Mouse (Mus musculus): ENCODE measurements around the gene Galk2. TPM values are rescaled to one million over a fixed set of nuclear protein-coding genes. Genes with fewer than 3 reads are reported as not detected.

The Galk2 gene
- 30.7 and 33.4 TPM in 2 replicates for polyA plus RNA-seq (2014; fragmentation: Nextera tagmentation; extraction: Ambion mirVana)

GRCm38 (mm10) chr2:125858521-125859280, at the start of gene Galk2, which contains the start of gene Cops2:
TSS of gene Galk2 (plus strand) at chr2:125859109.
TSS of gene Cops2 (minus strand) at chr2:125859139.
- Histone ChIP-seq H3K36me3 (ENCODE audit: control insufficient read depth, insufficient read depth, low read length) (no peaks in the 10 kb centered on the region), H3K4me2 (ENCODE audit: low read depth, low read length) (peak within 1 kb of the TSS; percentile 80), H3K9me3 (ENCODE audit: control insufficient read depth, low read length) (no peaks in the 10 kb centered on the region), H3K9ac (replicated peaks; ENCODE audit: low read depth, low read length) (peak within 1 kb of the TSS; percentile 98), H3K4me3 (ENCODE audit: low read depth, low read length) (peak within 1 kb of the TSS; percentile 99), H3K4me1 (ENCODE audit: control insufficient read depth, insufficient read depth, low read length) (peaks cover 5% of the 10 kb centered on the region; the same call in 1 of the 2 replicates), H3K27ac (ENCODE audit: low read depth, low read length) (peak within 1 kb of the TSS; percentile 90), H3K27me3 (ENCODE audit: control insufficient read depth, insufficient read depth, low read length) (no peaks in the 10 kb centered on the region; the same call in 1 of the 2 replicates)
- ATAC-seq (ENCODE audit: low read depth): peak; percentile 99
- under 1% methylated on average over 51 of the region's 54 CpGs for WGBS

GRCm38 (mm10) chr2:125809551-125809950, 49.4 kb upstream of the Galk2 start:
- no peaks in the 10 kb centered on the region for H3K27me3 ChIP-seq (ENCODE audit: control insufficient read depth, insufficient read depth, low read length)
- no peak overlapping the region for H3K4me3 ChIP-seq (ENCODE audit: low read depth, low read length)
- no peaks in the 10 kb centered on the region for H3K9me3 ChIP-seq (ENCODE audit: control insufficient read depth, low read length)
- H3K36me3 ChIP-seq (ENCODE audit: control insufficient read depth, insufficient read depth, low read length): no peaks in the 10 kb centered on the region
- no peak overlapping the region for H3K4me2 ChIP-seq (ENCODE audit: low read depth, low read length)
- ATAC-seq (ENCODE audit: low read depth): no peak
- H3K4me1 ChIP-seq (ENCODE audit: control insufficient read depth, insufficient read depth, low read length): no peaks in the 10 kb centered on the region
- 73% methylated on average over 7 of the region's 7 CpGs for WGBS
- H3K27ac ChIP-seq (ENCODE audit: low read depth, low read length): no peak overlapping the region
- H3K9ac ChIP-seq (replicated peaks; ENCODE audit: low read depth, low read length): no peak overlapping the region

DNA sequence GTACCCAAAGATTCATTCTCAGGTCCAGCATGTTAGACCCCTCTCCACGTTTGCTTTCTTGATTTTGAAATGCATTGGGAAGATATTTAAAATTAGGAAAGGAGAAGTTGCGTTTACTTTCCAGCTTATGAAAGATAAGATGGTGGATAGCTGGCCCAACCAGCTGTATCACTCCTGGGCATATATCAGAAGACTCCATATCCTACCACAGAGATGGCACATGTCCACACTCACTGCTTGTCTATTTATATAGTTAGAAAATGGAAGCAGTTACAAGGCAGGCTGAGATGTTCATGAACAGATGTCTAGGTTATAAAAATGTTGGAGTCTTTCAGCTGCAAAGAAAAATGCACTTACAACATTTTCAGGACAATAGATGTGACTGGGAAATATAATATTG, 47.6 kb upstream of the Galk2 start:
- H3K4me3 ChIP-seq (ENCODE audit: low read depth, low read length): no peak overlapping the region
- no peak for ATAC-seq (ENCODE audit: low read depth)
- H3K4me1 ChIP-seq (ENCODE audit: control insufficient read depth, insufficient read depth, low read length): no peaks in the 10 kb centered on the region
- H3K4me2 ChIP-seq (ENCODE audit: low read depth, low read length): no peak overlapping the region
- no peak overlapping the region for H3K9ac ChIP-seq (replicated peaks; ENCODE audit: low read depth, low read length)
- no peaks in the 10 kb centered on the region for H3K36me3 ChIP-seq (ENCODE audit: control insufficient read depth, insufficient read depth, low read length)
- 82% methylated on average over 2 of the region's 2 CpGs for WGBS
- H3K9me3 ChIP-seq (ENCODE audit: control insufficient read depth, low read length): no peaks in the 10 kb centered on the region
- no peaks in the 10 kb centered on the region for H3K27me3 ChIP-seq (ENCODE audit: control insufficient read depth, insufficient read depth, low read length)
- no peak overlapping the region for H3K27ac ChIP-seq (ENCODE audit: low read depth, low read length)

DNA sequence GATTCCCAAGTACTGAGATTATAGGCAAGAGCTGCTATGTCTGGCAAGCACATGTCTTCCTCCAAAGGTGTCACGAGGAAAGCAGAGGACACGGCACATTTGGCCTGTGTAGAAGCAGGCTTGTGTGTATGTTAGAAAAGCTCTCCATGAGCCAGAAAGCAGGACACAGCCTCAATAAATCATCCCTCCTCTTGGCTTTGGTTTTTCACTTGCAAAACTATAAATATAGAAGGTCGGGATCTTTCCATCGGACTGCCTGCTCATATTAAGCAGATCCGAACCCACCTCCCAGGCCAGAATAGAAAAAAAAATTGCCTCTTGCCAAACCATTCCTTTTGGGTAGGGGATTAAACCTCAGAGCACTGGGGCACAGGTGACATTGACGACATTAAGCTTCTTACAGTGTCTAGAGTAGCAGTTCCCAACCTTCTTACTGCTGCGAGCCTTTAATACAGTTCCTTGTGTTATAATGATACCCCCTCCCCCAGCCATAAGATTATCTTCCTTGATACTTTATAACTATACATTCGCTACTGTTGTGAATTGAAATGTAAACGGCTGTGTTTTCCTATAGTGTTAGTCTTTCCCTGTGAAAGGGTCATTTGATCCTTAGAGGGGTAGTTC, 44.8 kb upstream of the Galk2 start:
- Histone ChIP-seq H3K9ac (replicated peaks; ENCODE audit: low read depth, low read length) (no peak overlapping the region), H3K9me3 (ENCODE audit: control insufficient read depth, low read length) (no peaks in the 10 kb centered on the region), H3K4me1 (ENCODE audit: control insufficient read depth, insufficient read depth, low read length) (no peaks in the 10 kb centered on the region), H3K36me3 (ENCODE audit: control insufficient read depth, insufficient read depth, low read length) (no peaks in the 10 kb centered on the region), H3K27ac (ENCODE audit: low read depth, low read length) (no peak overlapping the region), H3K4me2 (ENCODE audit: low read depth, low read length) (no peak overlapping the region), H3K4me3 (ENCODE audit: low read depth, low read length) (no peak overlapping the region), H3K27me3 (ENCODE audit: control insufficient read depth, insufficient read depth, low read length) (no peaks in the 10 kb centered on the region)
- ATAC-seq (ENCODE audit: low read depth): no peak
- 76% methylated on average over 9 of the region's 9 CpGs for WGBS

GRCm38 (mm10) chr2:125820397-125820796, 38.5 kb upstream of the Galk2 start:
- Histone ChIP-seq H3K4me2 (ENCODE audit: low read depth, low read length) (no peak overlapping the region), H3K9me3 (ENCODE audit: control insufficient read depth, low read length) (no peaks in the 10 kb centered on the region), H3K27me3 (ENCODE audit: control insufficient read depth, insufficient read depth, low read length) (no peaks in the 10 kb centered on the region), H3K36me3 (ENCODE audit: control insufficient read depth, insufficient read depth, low read length) (no peaks in the 10 kb centered on the region), H3K9ac (replicated peaks; ENCODE audit: low read depth, low read length) (no peak overlapping the region), H3K27ac (ENCODE audit: low read depth, low read length) (no peak overlapping the region), H3K4me3 (ENCODE audit: low read depth, low read length) (no peak overlapping the region), H3K4me1 (ENCODE audit: control insufficient read depth, insufficient read depth, low read length) (no peaks in the 10 kb centered on the region)
- WGBS: 93% methylated on average over 4 of the region's 4 CpGs
- no peak for ATAC-seq (ENCODE audit: low read depth)

DNA sequence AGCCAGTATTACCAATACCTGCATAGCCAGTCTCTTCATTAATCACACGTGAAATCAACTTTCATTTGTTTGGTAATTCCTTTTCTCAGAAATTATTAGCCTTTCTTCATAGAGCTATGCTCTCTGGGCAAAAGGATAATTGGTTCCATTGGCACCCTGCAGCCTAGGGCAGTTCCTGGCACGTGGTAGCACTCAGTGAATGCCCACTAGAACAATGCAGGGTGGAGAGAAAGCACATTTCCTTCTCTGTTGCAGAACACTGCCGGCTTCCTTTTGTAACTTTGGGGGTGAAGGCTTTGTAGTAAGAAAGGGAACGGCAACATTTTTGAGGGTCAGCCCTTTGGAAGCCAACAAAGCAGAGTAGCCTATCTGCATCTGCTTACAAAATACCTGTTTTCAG, 32.7 kb upstream of the Galk2 start:
- Histone ChIP-seq H3K27ac (ENCODE audit: low read depth, low read length) (no peak overlapping the region), H3K4me1 (ENCODE audit: control insufficient read depth, insufficient read depth, low read length) (no peaks in the 10 kb centered on the region), H3K4me3 (ENCODE audit: low read depth, low read length) (no peak overlapping the region), H3K27me3 (ENCODE audit: control insufficient read depth, insufficient read depth, low read length) (no peaks in the 10 kb centered on the region), H3K36me3 (ENCODE audit: control insufficient read depth, insufficient read depth, low read length) (peaks cover 7% of the 10 kb centered on the region), H3K9ac (replicated peaks; ENCODE audit: low read depth, low read length) (no peak overlapping the region), H3K4me2 (ENCODE audit: low read depth, low read length) (no peak overlapping the region), H3K9me3 (ENCODE audit: control insufficient read depth, low read length) (no peaks in the 10 kb centered on the region)
- ATAC-seq (ENCODE audit: low read depth): no peak
- 36% methylated on average over 4 of the region's 4 CpGs for WGBS

GRCm38 (mm10) chr2:125827898-125828297, 31.0 kb upstream of the Galk2 start:
- no peak; the same call in 1 of the 2 replicates for ATAC-seq (ENCODE audit: low read depth)
- Histone ChIP-seq H3K27me3 (ENCODE audit: control insufficient read depth, insufficient read depth, low read length) (no peaks in the 10 kb centered on the region), H3K27ac (ENCODE audit: low read depth, low read length) (no peak overlapping the region), H3K4me2 (ENCODE audit: low read depth, low read length) (no peak overlapping the region), H3K9me3 (ENCODE audit: control insufficient read depth, low read length) (no peaks in the 10 kb centered on the region), H3K4me1 (ENCODE audit: control insufficient read depth, insufficient read depth, low read length) (no peaks in the 10 kb centered on the region), H3K4me3 (ENCODE audit: low read depth, low read length) (no peak overlapping the region), H3K36me3 (ENCODE audit: control insufficient read depth, insufficient read depth, low read length) (peaks cover 22% of the 10 kb centered on the region), H3K9ac (replicated peaks; ENCODE audit: low read depth, low read length) (no peak overlapping the region)
- 93% methylated on average over 4 of the region's 4 CpGs for WGBS

- WGBS: 95% methylated on average over 2 of the region's 2 CpGs
- ATAC-seq (ENCODE audit: low read depth): no peak
- H3K36me3 ChIP-seq (ENCODE audit: control insufficient read depth, insufficient read depth, low read length): peaks cover 37% of the 10 kb centered on the region
Measured at GRCm38 (mm10) chr2:125829924-125830323, 29.0 kb upstream of the Galk2 start.

GRCm38 (mm10) chr2:125838091-125838490, 20.8 kb upstream of the Galk2 start:
- peaks cover 49% of the 10 kb centered on the region for H3K36me3 ChIP-seq (ENCODE audit: control insufficient read depth, insufficient read depth, low read length)

More at GRCm38 (mm10) chr2:125829924-125830323, 29.0 kb upstream of the Galk2 start:
- H3K9me3 ChIP-seq (ENCODE audit: control insufficient read depth, low read length): no peaks in the 10 kb centered on the region
- no peaks in the 10 kb centered on the region for H3K27me3 ChIP-seq (ENCODE audit: control insufficient read depth, insufficient read depth, low read length)
- H3K27ac ChIP-seq (ENCODE audit: low read depth, low read length): no peak overlapping the region
- H3K4me2 ChIP-seq (ENCODE audit: low read depth, low read length): no peak overlapping the region
- no peak overlapping the region for H3K9ac ChIP-seq (replicated peaks; ENCODE audit: low read depth, low read length)
- H3K4me1 ChIP-seq (ENCODE audit: control insufficient read depth, insufficient read depth, low read length): no peaks in the 10 kb centered on the region
- no peak overlapping the region for H3K4me3 ChIP-seq (ENCODE audit: low read depth, low read length)

More at GRCm38 (mm10) chr2:125838091-125838490, 20.8 kb upstream of the Galk2 start:
- no peak overlapping the region for H3K4me3 ChIP-seq (ENCODE audit: low read depth, low read length)
- no peaks in the 10 kb centered on the region for H3K4me1 ChIP-seq (ENCODE audit: control insufficient read depth, insufficient read depth, low read length)
- ATAC-seq (ENCODE audit: low read depth): no peak
- H3K9me3 ChIP-seq (ENCODE audit: control insufficient read depth, low read length): no peaks in the 10 kb centered on the region
- WGBS: 93% methylated on average over 7 of the region's 7 CpGs
- no peaks in the 10 kb centered on the region for H3K27me3 ChIP-seq (ENCODE audit: control insufficient read depth, insufficient read depth, low read length)
- H3K4me2 ChIP-seq (ENCODE audit: low read depth, low read length): no peak overlapping the region
- no peak overlapping the region for H3K27ac ChIP-seq (ENCODE audit: low read depth, low read length)
- no peak overlapping the region for H3K9ac ChIP-seq (replicated peaks; ENCODE audit: low read depth, low read length)
